Mouse (Mus musculus) brain, embryonic 18.5 days (tissue): ENCODE measurements around the gene Luzp2.
"Not testable (repeated sequence)": the region's sequence is repeated elsewhere in the genome, so short reads cannot be mapped to it uniquely, and the experiment has no call there.

Source experiments
- DNase-seq: peaks from one replicate; pipeline ENCODE4 v3.0.0-alpha.2; 2012; ENCODE audit warnings: low read depth, low spot score

The Luzp2 gene

DNA sequence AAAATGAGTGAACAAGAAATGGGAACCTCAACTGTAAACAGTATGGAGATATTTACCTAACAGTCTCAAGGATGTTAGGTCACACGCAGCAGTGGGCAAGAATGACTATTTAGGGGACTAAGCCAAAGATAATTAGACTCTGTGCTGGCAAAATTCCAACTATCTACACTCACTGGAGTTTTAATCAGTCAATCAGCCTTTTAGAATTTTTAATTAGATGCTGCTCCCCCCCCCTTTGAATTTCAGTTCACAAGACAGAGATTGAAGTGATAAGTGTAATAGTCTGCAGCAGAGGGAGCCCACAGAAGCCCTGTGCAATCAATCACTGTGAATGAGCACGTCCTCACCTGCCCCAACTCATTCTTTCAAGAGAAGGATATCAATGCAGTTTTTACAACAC is 165.1 kb downstream of the Luzp2 start:
- DNase-seq = no peak

DNA sequence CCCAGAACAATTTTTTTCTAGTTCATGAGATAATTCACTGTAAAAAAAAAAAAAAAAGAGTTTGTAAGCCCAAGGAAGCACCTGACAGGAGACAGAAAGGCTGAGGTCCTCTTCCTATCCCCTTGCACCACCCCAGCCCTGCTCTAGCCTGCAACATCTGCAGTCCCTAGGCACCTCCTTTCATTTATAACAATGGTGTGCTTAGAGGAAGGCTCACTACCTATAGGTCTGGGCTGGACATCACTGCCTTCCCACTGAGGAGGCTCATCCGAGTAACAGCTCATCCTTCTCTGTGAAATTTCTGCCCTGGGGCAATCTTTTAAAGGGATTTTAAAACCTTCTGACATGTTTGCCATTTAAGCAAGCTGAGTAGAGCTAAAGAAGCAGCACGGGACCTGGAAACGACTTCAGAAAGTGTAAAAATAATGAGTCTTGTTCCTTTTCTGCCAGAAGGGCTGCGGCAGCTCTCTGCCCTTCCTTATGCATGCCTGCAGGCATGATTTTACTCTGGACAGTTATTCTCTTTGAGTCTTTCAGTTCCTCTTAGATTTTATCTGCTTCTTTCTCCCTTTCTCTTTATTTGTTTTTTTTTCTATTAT is 174.0 kb downstream of the Luzp2 start:
- no peak for DNase-seq

DNA sequence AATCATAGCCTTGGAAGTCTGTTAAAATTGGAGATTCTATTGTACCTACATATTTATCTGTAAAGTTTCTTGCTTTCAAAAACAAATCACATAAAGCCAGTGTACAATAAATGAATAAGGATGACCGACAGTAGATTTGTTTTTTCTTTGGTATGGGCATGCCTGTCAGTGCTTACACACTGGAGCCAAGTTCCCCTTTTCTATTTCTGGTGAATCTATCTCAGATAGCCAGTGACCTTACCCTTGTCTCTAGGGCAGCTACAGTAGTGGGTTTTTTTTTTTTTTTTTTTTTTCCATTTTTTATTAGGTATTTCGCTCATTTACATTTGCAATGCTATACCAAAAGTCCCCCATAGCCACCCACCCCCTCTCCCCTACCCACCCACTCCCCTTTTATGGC is 298.6 kb downstream of the Luzp2 start:
- DNase-seq = not testable (repeated sequence)

- DNase-seq = no peak
Measured at GRCm38 (mm10) chr7:55188927-55189326, 353.6 kb downstream of the Luzp2 start.

DNA sequence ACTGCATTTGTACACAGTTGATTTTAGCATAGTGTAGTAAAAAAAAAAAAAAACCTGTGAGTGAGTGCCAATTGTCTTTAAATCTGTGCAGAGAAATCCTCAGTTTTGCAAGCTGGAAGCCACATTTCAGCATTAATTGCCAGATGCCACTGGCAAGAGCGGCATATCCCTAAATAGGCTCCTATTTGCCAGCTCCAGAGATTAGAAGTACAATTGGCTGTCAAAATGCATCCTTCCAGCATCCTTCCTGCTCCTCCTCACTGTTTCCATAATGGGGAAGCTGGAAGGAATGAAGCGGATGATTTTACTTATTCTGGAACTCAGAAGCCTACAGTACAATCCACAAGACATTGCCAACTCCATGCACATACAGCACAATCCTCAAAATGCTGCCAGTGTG is 354.2 kb downstream of the Luzp2 start:
- peak; percentile 68 for DNase-seq

DNA sequence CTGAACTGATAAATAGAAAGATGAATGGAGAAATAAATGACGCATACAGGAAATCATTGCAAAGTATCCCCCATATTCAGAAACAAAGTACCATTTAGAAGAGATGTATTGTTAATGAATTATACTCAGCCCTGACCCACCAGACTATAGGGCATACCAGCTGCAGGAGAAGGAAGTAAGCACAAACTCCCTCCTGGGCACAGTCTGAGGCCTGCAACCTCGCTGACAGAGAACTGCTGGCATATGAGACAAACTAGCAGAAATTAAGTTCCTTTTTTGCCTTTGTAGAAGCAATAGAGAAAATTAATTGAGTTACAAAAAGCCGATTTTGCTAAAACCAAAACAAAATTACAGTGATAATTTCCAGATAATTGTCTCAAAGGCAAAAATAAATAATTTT is 355.4 kb downstream of the Luzp2 start:
- no peak for DNase-seq

GRCm38 (mm10) chr7:55198806-55199205 is 363.5 kb downstream of the Luzp2 start:
- DNase-seq = no peak

DNA sequence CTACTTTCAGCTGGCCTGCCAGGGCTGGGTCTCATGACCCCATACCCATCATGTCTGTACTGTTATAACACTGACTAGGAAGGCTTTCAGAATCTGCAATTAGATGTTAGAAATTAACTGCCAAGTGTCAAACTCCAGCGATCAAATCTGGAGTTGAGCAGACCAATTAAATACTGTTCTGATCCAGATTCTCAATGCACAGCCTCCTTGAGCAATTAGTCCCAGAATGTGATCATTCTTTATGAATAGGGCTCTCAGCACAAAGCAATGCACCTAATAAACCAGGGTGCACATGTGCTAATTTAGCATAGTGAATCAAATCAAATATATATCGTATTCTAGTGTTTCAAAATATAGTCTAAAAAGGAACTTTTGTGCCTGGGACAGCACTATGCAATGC is 387.7 kb downstream of the Luzp2 start:
- DNase-seq = no peak

DNA sequence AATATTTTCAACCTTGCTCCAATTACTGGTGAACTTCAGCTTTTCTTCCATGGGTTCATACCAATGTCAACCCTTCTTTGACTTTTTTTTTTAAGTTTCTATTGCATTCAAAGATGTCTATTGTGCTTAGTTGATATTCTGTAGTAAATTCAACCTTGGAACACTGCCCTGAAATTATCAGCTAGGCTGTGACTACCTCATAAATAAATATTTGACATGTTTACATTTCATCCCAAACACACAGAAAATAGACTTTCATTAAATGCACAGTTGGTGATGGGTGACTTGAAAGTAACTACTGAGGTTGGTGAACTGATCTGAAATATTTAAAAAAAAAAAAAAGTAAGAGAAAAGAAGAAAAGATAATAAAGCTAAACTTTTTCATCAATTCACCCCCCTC is 394.1 kb downstream of the Luzp2 start:
- DNase-seq = no peak
